Mouse (Mus musculus) erythroblast, embryonic 14.5 days (primary cell): ENCODE measurements at regions not wholly inside any gene's neighbourhood (a gene's known extent, or its start where the extent isn't known, plus 50 kb on each side); places are given as distances from the start of the nearest gene placed in this dataset.

Experiments used
- H3K27me3 ChIP-seq: 2 replicates; pipeline ENCODE4 v1.6.1; 2012; ENCODE audit warnings: inconsistent platforms; ENCODE audit not compliant: control insufficient read depth
- H3K36me3 ChIP-seq: 2 replicates; pipeline ENCODE4 v1.6.1; 2012; ENCODE audit warnings: mild to moderate bottlenecking, inconsistent platforms; ENCODE audit not compliant: control insufficient read depth
- H3K4me1 ChIP-seq: 2 replicates; pipeline ENCODE4 v1.6.1; 2012; ENCODE audit warnings: inconsistent platforms; ENCODE audit not compliant: control insufficient read depth
- H3K4me3 ChIP-seq: replicated peaks from 2 replicates; pipeline ENCODE3; 2012; ENCODE audit warnings: moderate library complexity, mild to moderate bottlenecking, inconsistent platforms
- H3K9me3 ChIP-seq: 2 replicates; pipeline ENCODE4 v1.6.1; 2012; ENCODE audit warnings: low read length, inconsistent platforms, mixed read lengths; ENCODE audit not compliant: control insufficient read depth
- GATA1 ChIP-seq: IDR thresholded peaks from 2 replicates; pipeline ENCODE4 v1.6.1; 2012; ENCODE audit warnings: low read length, inconsistent platforms, mixed read lengths
- TAL1 ChIP-seq: IDR thresholded peaks from 3 replicates; pipeline ENCODE4 v1.6.1; 2012; ENCODE audit warnings: low read length, inconsistent platforms, mixed read lengths

GRCm38 (mm10) chr11:111767012-111767392 is 701.0 kb downstream of the Kcnj2 start:
- Histone ChIP-seq H3K4me3 (no peak overlapping the region), H3K36me3 (no peaks in the 10 kb centered on the region), H3K4me1 (no peaks in the 10 kb centered on the region), H3K27me3 (no peaks in the 10 kb centered on the region), H3K9me3 (no peaks in the 10 kb centered on the region)
- no peak for TF ChIP-seq GATA1
- TF ChIP-seq TAL1: no peak

GRCm38 (mm10) chr11:111774108-111774679 is 708.2 kb downstream of the Kcnj2 start:
- no peak for TF ChIP-seq TAL1
- TF ChIP-seq GATA1: no peak
- H3K36me3 ChIP-seq: no peaks in the 10 kb centered on the region
- H3K9me3 ChIP-seq: no peaks in the 10 kb centered on the region
- H3K4me3 ChIP-seq: no peak overlapping the region
- peaks cover 11% of the 10 kb centered on the region for H3K4me1 ChIP-seq
- H3K27me3 ChIP-seq: no peaks in the 10 kb centered on the region

GRCm38 (mm10) chr11:111781321-111781720 is 715.4 kb downstream of the Kcnj2 start:
- Histone ChIP-seq H3K4me3 (no peak overlapping the region), H3K4me1 (no peaks in the 10 kb centered on the region), H3K36me3 (no peaks in the 10 kb centered on the region), H3K9me3 (no peaks in the 10 kb centered on the region), H3K27me3 (no peaks in the 10 kb centered on the region)
- TF ChIP-seq GATA1: no peak
- no peak for TF ChIP-seq TAL1

- no peak overlapping the region for H3K4me3 ChIP-seq
- no peak for TF ChIP-seq GATA1
- no peak for TF ChIP-seq TAL1
- H3K4me1 ChIP-seq: no peaks in the 10 kb centered on the region
- no peaks in the 10 kb centered on the region for H3K36me3 ChIP-seq
- no peaks in the 10 kb centered on the region for H3K27me3 ChIP-seq
- H3K9me3 ChIP-seq: no peaks in the 10 kb centered on the region
Measured at GRCm38 (mm10) chr11:111791267-111791926, 725.4 kb downstream of the Kcnj2 start.

GRCm38 (mm10) chr11:111801033-111801432 is 735.1 kb downstream of the Kcnj2 start:
- no peak for TF ChIP-seq GATA1
- no peak for TF ChIP-seq TAL1
- Histone ChIP-seq H3K27me3 (no peaks in the 10 kb centered on the region), H3K9me3 (no peaks in the 10 kb centered on the region), H3K4me1 (no peaks in the 10 kb centered on the region), H3K36me3 (no peaks in the 10 kb centered on the region), H3K4me3 (no peak overlapping the region)

GRCm38 (mm10) chr11:111816176-111816775 is 750.3 kb downstream of the Kcnj2 start:
- no peak overlapping the region for H3K4me3 ChIP-seq
- H3K4me1 ChIP-seq: peaks cover 5% of the 10 kb centered on the region
- H3K36me3 ChIP-seq: no peaks in the 10 kb centered on the region
- TF ChIP-seq TAL1 (no peak), GATA1 (no peak)
- no peaks in the 10 kb centered on the region for H3K9me3 ChIP-seq
- no peaks in the 10 kb centered on the region for H3K27me3 ChIP-seq

GRCm38 (mm10) chr11:111818124-111818523 is 752.2 kb downstream of the Kcnj2 start:
- Histone ChIP-seq H3K36me3 (no peaks in the 10 kb centered on the region), H3K9me3 (no peaks in the 10 kb centered on the region), H3K4me1 (peaks cover 5% of the 10 kb centered on the region), H3K27me3 (no peaks in the 10 kb centered on the region), H3K4me3 (no peak overlapping the region)
- TF ChIP-seq TAL1 (no peak), GATA1 (no peak)

- Histone ChIP-seq H3K9me3 (no peaks in the 10 kb centered on the region), H3K27me3 (no peaks in the 10 kb centered on the region), H3K4me1 (no peaks in the 10 kb centered on the region), H3K4me3 (no peak overlapping the region), H3K36me3 (no peaks in the 10 kb centered on the region)
- no peak for TF ChIP-seq TAL1
- TF ChIP-seq GATA1: no peak
Measured at GRCm38 (mm10) chr11:111820356-111820755, 754.4 kb downstream of the Kcnj2 start.

GRCm38 (mm10) chr11:111828455-111828854 is 762.5 kb downstream of the Kcnj2 start:
- no peak overlapping the region for H3K4me3 ChIP-seq
- no peaks in the 10 kb centered on the region for H3K36me3 ChIP-seq
- no peaks in the 10 kb centered on the region for H3K9me3 ChIP-seq
- H3K27me3 ChIP-seq: no peaks in the 10 kb centered on the region
- no peak for TF ChIP-seq TAL1
- TF ChIP-seq GATA1: no peak
- no peaks in the 10 kb centered on the region for H3K4me1 ChIP-seq
